Mouse (Mus musculus) Patski (cell line): ENCODE data around the gene Cgnl1. TPM values are rescaled to one million over a fixed set of nuclear protein-coding genes. Genes with fewer than 3 reads are reported as not detected.

Experiments
- ATAC-seq: fragments of 100-300 bp; one replicate; pipeline ENCODE4 v1.8.0; 2021
- CTCF ChIA-PET: fragments of 350-600 bp; sonication (Branson Sonifier 250); formaldehyde crosslinking; loops from one replicate; lab custom pipeline; 2022; ENCODE audit warnings: inconsistent platforms; lab: Charles Lee
- POLR2A ChIA-PET: fragments of 350-600 bp; sonication (Branson Sonifier 250); formaldehyde crosslinking; loops from one replicate; lab custom pipeline; 2022; ENCODE audit warnings: antibody characterized with exemption, inconsistent platforms; lab: Charles Lee
- DNase-seq: peaks from one replicate; pipeline ENCODE4 v3.0.0-alpha.2; 2011; ENCODE audit warnings: low read depth, low spot score
- H3K27me3 ChIP-seq: fragments of 371-371 bp; one replicate; pipeline ENCODE4 v1.5.1; 2021
- CTCF ChIP-seq: fragments of 100-300 bp; IDR thresholded peaks from one replicate; pipeline ENCODE4 v1.5.1; 2021
- in situ Hi-C: fragments of 300-500 bp; cut with MboI; formaldehyde crosslinking; loops from 3 replicates; pipeline ENCODE4 v1.11.1; 2018; ENCODE audit warnings: low pct_unique_long_range_greater_than_20kb, mixed read lengths
- polyA plus RNA-seq: library from polyadenylated mRNA; unstranded; gene quantifications from one replicate; pipeline ENCODE4 v1.2.3, GENCODE M21; 2021

Cgnl1 gene
- polyA plus RNA-seq, 1 experiment from 2014 or later: 114 TPM

DNA sequence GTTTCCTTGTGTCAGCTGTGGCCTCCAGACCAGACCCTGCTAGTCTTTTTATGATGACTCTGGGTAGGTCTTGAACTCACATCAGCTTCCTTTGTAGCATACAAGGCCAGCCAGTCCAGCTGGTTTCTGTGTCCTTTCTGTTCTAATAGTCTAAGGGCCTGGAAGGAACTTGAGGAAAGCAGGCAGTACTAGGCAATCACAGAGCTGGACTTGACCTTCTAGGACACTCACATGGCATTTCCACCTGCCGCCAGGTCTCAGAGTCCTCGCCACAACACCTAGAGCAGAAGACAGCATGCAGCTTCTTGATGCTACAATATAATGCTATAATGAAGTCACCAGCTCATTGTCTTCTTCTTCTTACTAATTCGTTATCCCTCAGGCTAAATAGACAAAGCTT, 106.5 kb downstream of the Cgnl1 start:
- DNase-seq (no peak), ATAC-seq (no peak)
- in situ Hi-C loops: no loop called here
- no peak for TF ChIP-seq CTCF
- POLR2A ChIA-PET: no interaction called here
- CTCF ChIA-PET: interaction anchor here (1.0 to 2.6 kb wide), 4 partner anchors 10 to 98 kb away, joined by 3 to 8 read pairs (median 6); no protein-coding TSS in a partner anchor
- H3K27me3 ChIP-seq: no peaks in the 10 kb centered on the region

DNA sequence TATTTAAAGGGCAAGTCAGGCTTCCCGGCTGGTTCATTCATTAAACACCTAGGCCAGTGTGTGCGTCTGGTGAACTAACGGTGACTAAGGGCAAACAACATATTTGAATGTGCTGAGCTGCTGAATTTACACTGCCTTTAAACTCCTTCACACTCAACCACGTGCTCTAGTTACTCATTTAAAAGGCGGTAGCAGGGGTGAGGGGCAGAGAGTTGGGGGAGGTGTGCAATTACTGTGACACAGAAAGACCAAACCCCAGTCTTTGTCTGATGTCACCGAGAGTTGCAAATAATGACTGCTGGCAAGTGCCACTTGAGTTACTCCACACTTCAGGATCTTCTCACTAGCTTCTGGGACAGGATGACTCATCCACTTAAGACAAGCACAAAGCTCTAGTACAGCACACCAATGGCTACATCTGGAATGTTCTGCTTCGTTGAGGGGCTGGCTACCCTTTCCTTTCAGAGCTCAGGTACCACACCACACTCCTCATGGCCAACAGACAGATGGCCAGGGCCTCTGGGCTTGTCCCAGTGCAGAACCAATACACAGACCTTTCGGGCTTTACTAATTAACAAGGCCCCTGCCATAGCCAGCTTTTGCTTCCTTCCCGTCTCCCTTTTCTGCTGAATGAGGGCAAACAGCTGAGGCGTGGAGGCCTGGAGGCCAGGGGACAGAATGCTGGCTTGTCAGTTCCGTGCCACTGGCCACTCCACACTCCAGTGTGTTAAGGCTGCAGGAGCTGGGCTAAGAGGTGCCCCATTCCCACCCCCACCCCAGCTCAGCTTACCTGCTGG, 107.8 kb downstream of the Cgnl1 start:
- TF ChIP-seq CTCF: no peak
- ATAC-seq: peak; percentile 86
- peak; percentile 90 for DNase-seq
- H3K27me3 ChIP-seq: no peaks in the 10 kb centered on the region
- ChIA-PET POLR2A (no interaction called here), CTCF (interaction anchor here (0.9 to 2.6 kb wide), 6 partner anchors 10 to 63 kb away, joined by 3 to 8 read pairs (median 4); no protein-coding TSS in a partner anchor)
- in situ Hi-C loops: no loop called here

DNA sequence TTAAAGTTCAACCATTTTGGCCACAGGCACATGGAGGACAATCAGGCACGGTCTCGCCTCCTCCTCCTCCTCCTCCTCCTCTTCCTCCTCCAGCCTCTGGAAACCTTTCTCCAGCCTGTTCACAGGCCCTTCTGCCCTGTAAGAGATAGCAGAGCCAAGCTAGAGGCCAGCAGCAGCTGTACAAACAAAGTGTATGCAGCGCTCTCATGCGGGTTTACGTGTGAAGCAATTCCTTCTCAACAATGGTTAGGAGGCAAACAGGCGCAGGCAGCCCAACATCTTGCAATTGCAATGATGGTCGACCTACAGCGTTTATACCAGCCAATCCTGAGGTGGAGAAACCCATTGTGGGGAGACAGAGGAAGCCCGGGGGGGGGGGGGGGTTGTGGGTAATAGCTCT, 110.9 kb downstream of the Cgnl1 start:
- ChIA-PET POLR2A (no interaction called here), CTCF (interaction anchor here (1.5 kb wide), 1 partner anchor 144 kb away, joined by 5 read pairs; no protein-coding TSS in a partner anchor)
- DNase-seq (no peak), ATAC-seq (no peak)
- H3K27me3 ChIP-seq: no peaks in the 10 kb centered on the region
- in situ Hi-C loops: no loop called here
- TF ChIP-seq CTCF: no peak

DNA sequence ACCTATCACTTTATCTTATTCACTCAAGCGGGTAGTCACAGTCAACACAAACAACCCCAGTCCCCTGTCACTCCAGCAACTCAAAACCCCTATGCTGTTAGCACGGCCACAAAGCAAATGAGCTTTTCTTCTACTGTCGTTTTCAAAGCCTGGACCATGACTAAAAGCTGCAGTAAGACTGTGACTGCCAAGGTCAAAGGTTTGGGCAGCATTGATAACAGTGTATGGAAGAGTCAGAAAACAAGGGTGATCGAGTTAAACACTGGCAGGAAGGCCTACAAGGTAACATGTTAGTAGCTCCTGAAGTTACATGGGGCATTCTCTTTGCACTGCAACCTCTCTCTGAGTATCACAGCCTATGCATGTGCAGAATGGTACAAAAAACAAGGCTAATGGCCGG, 111.7 kb downstream of the Cgnl1 start:
- ChIA-PET CTCF (interaction anchor here (0.9 to 1.5 kb wide), 2 partner anchors 9 to 145 kb away, joined by 4 to 5 read pairs; no protein-coding TSS in a partner anchor), POLR2A (interaction anchor here (0.9 kb wide), 1 partner anchor 29 kb away, joined by 3 read pairs; no protein-coding TSS in a partner anchor)
- in situ Hi-C loops: no loop called here
- no peak for DNase-seq
- no peaks in the 10 kb centered on the region for H3K27me3 ChIP-seq
- TF ChIP-seq CTCF: no peak
- no peak for ATAC-seq

DNA sequence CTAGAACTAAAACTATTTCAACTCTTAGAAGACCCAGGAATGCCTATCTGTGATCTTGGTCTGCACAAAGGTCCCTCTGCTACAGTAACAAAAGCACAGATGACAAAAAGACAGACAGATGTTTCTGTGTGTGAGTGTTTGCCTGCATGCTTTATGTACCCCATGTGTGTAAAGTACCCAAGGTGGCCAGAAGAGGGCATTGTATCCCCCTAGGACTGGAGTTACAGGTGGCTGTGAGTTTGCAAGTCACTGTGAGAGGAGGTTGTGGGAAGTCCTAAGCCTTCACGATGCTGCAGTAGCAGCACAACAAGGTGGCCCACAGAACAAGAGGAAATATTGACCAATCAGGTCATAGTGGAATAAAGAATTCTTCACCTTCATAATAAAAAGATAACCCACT, 114.2 kb downstream of the Cgnl1 start:
- TF ChIP-seq CTCF: no peak
- ChIA-PET CTCF (interaction anchor here (1.3 kb wide), 1 partner anchor 151 kb away, joined by 4 read pairs; no protein-coding TSS in a partner anchor), POLR2A (no interaction called here)
- in situ Hi-C loops: no loop called here
- no peaks in the 10 kb centered on the region for H3K27me3 ChIP-seq
- DNase-seq: no peak
- no peak for ATAC-seq

DNA sequence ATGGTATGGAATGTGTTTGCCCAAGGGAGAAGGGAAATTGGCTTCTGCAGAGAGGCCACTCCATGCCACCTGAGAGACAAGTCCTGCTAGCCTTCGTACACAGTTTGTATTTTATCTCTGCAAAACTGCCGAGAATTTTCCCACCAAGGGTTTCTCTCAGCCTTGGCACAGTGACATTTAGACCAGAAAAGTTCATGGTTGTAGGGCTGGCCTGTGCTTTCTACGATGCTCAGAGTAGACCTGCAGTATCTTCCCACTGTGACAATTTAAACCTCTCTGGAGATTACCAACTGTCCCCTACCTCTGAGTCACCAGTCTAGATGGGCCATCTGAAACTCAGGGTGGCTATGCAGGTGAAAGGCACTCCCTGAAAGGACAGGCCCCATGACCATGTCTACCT, 116.5 kb downstream of the Cgnl1 start:
- POLR2A ChIA-PET: no interaction called here

DNA sequence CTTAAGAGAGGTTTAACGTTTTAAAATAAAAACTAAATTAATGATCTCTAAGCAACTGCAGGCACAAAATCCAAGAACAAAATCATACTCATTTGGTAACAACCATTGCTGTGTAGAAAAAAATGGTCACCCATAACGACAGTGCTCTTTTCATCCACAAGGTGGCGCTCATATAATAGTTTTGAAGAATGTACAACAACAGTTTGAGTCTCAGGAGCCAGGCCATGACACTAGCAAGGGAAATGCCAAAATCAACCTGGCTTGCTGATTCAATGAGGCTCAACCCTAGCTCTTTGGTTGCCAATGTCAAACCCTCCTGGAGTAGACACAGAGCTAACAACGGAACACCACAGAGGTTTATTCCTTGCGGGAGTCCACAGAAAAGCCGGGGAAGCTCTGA, 125.3 kb downstream of the Cgnl1 start:
- H3K27me3 ChIP-seq: no peaks in the 10 kb centered on the region
- POLR2A ChIA-PET: no interaction called here
- peak; percentile 76 for TF ChIP-seq CTCF
- CTCF ChIA-PET: interaction anchor here (0.7 to 6.2 kb wide), 9 partner anchors 8 to 238 kb away, joined by 3 to 63 read pairs (median 3); no protein-coding TSS in a partner anchor
- in situ Hi-C loops: loop anchor here (5.0 to 10.0 kb wide), 3 partner anchors 126 to 769 kb away; partner anchors contain the start of gene Cgnl1
- ATAC-seq: no peak
- no peak for DNase-seq

More for the DNA sequence above, 116.5 kb downstream of the Cgnl1 start:
- ATAC-seq (no peak), DNase-seq (no peak)
- CTCF ChIA-PET: no interaction called here
- no peak for TF ChIP-seq CTCF
- H3K27me3 ChIP-seq: no peaks in the 10 kb centered on the region
- in situ Hi-C loops: no loop called here

DNA sequence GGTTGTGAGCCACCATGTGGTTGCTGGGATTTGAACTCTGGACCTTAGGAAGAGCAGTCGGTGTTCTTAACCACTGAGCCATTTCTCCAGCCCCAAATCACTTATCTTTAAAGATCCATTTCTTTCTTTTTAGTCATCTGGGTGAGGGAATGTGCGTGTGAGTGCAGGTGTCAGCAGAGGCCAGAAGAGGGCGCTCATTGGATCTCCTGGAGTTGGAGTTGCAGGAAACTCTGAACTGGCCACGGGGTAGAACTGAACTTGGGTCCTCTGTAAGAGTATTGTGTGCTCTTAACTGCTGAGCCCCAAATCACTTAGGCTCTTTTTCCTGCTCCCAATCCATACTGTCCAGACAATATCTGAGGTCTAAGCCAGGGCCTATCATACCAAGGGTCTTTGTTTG, 127.8 kb downstream of the Cgnl1 start:
- in situ Hi-C loops: loop anchor here (5.0 to 10.0 kb wide), 3 partner anchors 164 to 771 kb away; no protein-coding TSS in a partner anchor
- ChIA-PET POLR2A (no interaction called here), CTCF (interaction anchor here (6.2 kb wide), 1 partner anchor 162 kb away, joined by 63 read pairs; no protein-coding TSS in a partner anchor)
- DNase-seq (no peak), ATAC-seq (no peak)
- H3K27me3 ChIP-seq: no peaks in the 10 kb centered on the region
- TF ChIP-seq CTCF: peak; percentile 44

DNA sequence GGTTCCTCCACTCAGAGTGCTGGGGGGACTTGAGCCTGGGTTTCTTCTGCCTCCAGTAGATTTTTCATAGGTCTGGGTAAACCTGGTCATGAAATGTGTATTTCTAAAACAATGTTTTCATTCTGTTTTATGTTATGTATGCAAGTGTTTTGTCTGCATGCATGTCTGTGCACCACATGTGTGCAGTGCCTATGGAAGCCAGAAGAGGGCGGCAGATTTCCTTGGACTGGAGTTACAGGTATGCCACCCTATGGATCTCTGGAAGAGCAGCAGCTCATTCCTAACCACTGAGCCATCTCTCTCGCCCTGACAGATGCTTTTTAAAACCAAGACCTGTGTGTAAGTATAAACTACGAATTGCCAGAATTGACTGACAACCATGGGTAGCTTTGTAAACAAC, 129.1 kb downstream of the Cgnl1 start:
- in situ Hi-C loops: loop anchor here (5.0 to 10.0 kb wide), 3 partner anchors 165 to 773 kb away; no protein-coding TSS in a partner anchor

DNA sequence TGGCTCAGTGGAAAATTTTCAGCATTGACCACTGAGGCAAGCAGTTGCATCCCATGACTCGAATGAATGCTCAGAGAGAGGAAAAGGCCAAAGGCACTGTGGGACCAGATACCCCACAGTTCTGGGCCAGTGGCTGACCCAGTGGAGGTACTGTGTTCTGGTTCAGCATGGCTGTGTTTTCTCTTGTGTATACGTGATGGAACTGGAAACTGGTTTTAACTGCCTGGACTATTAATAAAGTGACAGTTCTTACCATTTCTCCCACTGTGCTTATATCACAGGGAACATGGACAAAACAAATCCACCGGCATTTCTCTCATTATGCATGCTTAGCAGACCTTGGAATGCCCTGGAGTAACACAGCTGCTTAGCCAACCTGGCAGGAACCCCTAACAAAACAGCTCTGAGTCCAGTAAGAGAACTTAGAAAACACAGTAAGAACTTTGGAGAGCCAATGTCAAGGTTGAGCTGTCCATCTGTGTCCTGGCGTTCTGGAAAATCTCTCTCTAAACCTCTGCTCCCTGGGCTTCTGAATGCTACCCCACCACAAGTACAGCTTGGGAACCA, 131.0 kb downstream of the Cgnl1 start:
- CTCF ChIA-PET: interaction anchor here (1.3 to 3.5 kb wide), 3 partner anchors 10 to 165 kb away, joined by 3 to 18 read pairs (median 7); no protein-coding TSS in a partner anchor
- ATAC-seq: peak; percentile 81
- TF ChIP-seq CTCF: no peak
- H3K27me3 ChIP-seq: no peaks in the 10 kb centered on the region
- in situ Hi-C loops: loop anchor here (5.0 to 10.0 kb wide), 3 partner anchors 167 to 774 kb away; no protein-coding TSS in a partner anchor
- POLR2A ChIA-PET: interaction anchor here (1.1 kb wide), 1 partner anchor 15 kb away, joined by 4 read pairs; no protein-coding TSS in a partner anchor
- peak; percentile 93 for DNase-seq

More for the DNA sequence above, 129.1 kb downstream of the Cgnl1 start:
- DNase-seq (no peak), ATAC-seq (no peak)
- ChIA-PET CTCF (interaction anchor here (0.7 to 6.2 kb wide), 3 partner anchors 10 to 164 kb away, joined by 3 to 63 read pairs (median 3); no protein-coding TSS in a partner anchor), POLR2A (interaction anchor here (0.6 kb wide), 1 partner anchor 297 kb away, joined by 4 read pairs; no protein-coding TSS in a partner anchor)
- TF ChIP-seq CTCF: peak; percentile 45
- H3K27me3 ChIP-seq: no peaks in the 10 kb centered on the region
